Mouse (Mus musculus): Measurements from ENCODE around the gene Vmn1r201.

Vmn1r201 gene

GRCm38 (mm10) chr13:22471623-22472022 is at the start of gene Vmn1r201:
Vmn1r201 (plus strand) TSS chr13:22471923.
- no peak for DNase-seq

- no peak for DNase-seq
These were observed 16.6 kb upstream of the Vmn1r201 start for GRCm38 (mm10) chr13:22455145-22455544.

- no peak for DNase-seq
These were observed 30.7 kb downstream of the Vmn1r201 start for GRCm38 (mm10) chr13:22502431-22502830.

GRCm38 (mm10) chr13:22505281-22505680 is 33.6 kb downstream of the Vmn1r201 start, which contains the start of gene Vmn1r202:
Vmn1r202 (minus strand) TSS chr13:22505381.
- no peak for DNase-seq

- DNase-seq, result no peak
These were observed 46.1 kb downstream of the Vmn1r201 start, which contains the start of gene Vmn1r203 for GRCm38 (mm10) chr13:22517814-22518213. Vmn1r203 (plus strand) TSS chr13:22518114.
